Mouse (Mus musculus) CH12.LX (cell line): ENCODE data around the gene Spag6l.

Source experiments
- CHD1 ChIP-seq: IDR thresholded peaks from 2 replicates; pipeline ENCODE4 v1.6.1; 2012; ENCODE audit warnings: low read depth, low read length, improper control_type of control experiment, inconsistent platforms
- CTCF ChIP-seq, 2 experiments: IDR thresholded peaks in 1 of 2; conservative IDR thresholded peaks in 1 of 2; 2 replicates each; pipeline ENCODE4 v1.5.1; 2011 to 2012; ENCODE audit warnings: low read depth in 2 of 2, low read length in 2 of 2, improper control_type of control experiment in 1 of 2, inconsistent platforms in 1 of 2, mild to moderate bottlenecking in 1 of 2, moderate library complexity in 1 of 2
- EP300 ChIP-seq: IDR thresholded peaks from 2 replicates; pipeline ENCODE4 v1.6.1; 2011; ENCODE audit warnings: low read length, improper control_type of control experiment
- HCFC1 ChIP-seq: IDR thresholded peaks from 2 replicates; pipeline ENCODE4 v1.6.1; 2012; ENCODE audit warnings: low read depth, mild to moderate bottlenecking, inconsistent platforms, low read length, improper control_type of control experiment
- KAT2A ChIP-seq: IDR thresholded peaks from 2 replicates; pipeline ENCODE4 v1.6.1; 2012; ENCODE audit warnings: low read length, improper control_type of control experiment, inconsistent platforms; ENCODE audit not compliant: insufficient replicate concordance
- MAX ChIP-seq: IDR thresholded peaks from 2 replicates; pipeline ENCODE4 v1.6.1; 2011; ENCODE audit warnings: low read length, improper control_type of control experiment
- POLR2A ChIP-seq: IDR thresholded peaks from 2 replicates; pipeline ENCODE4 v1.6.1; 2011; ENCODE audit warnings: low read depth, mild to moderate bottlenecking, improper control_type of control experiment, low read length
- RCOR1 ChIP-seq: conservative IDR thresholded peaks from 2 replicates; pipeline ENCODE4 v1.6.1; 2012; ENCODE audit warnings: low read depth, mild to moderate bottlenecking, inconsistent platforms, low read length, improper control_type of control experiment
- UBTF ChIP-seq: IDR thresholded peaks from 2 replicates; pipeline ENCODE4 v1.6.1; 2012; ENCODE audit warnings: low read depth, mild to moderate bottlenecking, inconsistent platforms, low read length, improper control_type of control experiment, moderate library complexity
- ZC3H11A ChIP-seq: IDR thresholded peaks from 2 replicates; pipeline ENCODE4 v1.6.1; 2012; ENCODE audit warnings: low read depth, mild to moderate bottlenecking, inconsistent platforms, low read length, improper control_type of control experiment
- ZKSCAN1 ChIP-seq: IDR thresholded peaks from 2 replicates; pipeline ENCODE4 v1.6.1; 2012; ENCODE audit warnings: low read depth, inconsistent platforms, low read length, improper control_type of control experiment, borderline replicate concordance

DNA sequence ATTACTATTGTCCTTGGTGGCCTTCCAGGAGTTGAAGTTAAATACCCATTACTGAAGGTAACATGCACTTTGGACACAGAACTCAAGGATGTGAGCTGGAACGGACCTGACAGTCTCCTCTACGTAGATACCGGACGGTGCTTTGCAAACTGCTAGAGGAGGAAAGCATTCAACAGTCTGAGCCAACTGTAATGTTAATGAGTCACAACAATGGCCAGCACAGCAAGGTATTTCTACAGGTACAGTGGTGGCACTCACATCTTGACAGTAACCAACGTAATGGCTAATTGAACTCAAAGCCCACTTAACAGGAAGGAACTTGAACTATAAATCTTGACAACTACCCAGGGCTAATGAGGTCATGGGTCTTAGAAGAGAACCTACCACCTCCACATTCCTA lies 3.8 kb downstream of the Spag6l start:
- no peak for TF ChIP-seq RCOR1
- no peak for TF ChIP-seq CTCF (conservative IDR thresholded peaks at IDR 0.05 in 1 of 2, IDR thresholded peaks at IDR 0.05 in 1 of 2; ENCODE audit: low read depth in 2 of 2, low read length in 2 of 2)
- no peak for TF ChIP-seq UBTF
- TF ChIP-seq ZC3H11A: no peak
- no peak for TF ChIP-seq ZKSCAN1
- no peak for TF ChIP-seq MAX
- TF ChIP-seq HCFC1: no peak
- TF ChIP-seq POLR2A: no peak
- no peak for TF ChIP-seq CHD1
- no peak for TF ChIP-seq EP300
- no peak for TF ChIP-seq KAT2A
